Mouse (Mus musculus): ENCODE results near the gene Hus1.
A peak's percentile ranks its signal among the peaks of the same experiment; 100 is the strongest.

The Hus1 gene

DNA sequence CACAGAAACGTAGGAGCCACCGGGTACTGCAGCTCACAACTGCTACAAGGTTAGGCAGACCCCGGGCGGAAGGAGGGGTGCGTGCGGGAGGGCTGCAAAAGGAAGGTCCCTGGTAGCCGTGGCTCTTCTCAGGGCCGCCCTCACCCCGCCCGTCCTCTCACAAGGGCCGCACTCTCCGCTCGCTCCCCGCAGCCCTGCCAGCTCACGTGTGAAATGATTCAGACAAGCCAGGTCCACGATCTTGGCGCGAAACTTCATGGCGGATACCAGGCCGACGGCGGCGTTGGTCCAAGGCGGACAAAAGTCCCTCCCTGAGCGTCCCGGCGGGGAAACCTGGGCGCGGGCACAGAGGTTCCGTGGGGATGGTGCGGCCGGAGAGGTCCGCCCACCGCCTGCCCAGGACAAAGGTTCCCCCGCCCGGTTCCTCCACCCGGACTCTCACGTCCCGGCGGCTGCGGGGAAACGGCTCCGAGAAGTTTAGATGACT lies at the start of gene Hus1:
Gene Hus1 (minus strand): TSS at position 339 of the 487 bp plus-strand sequence.
- peak; percentile 90 for DNase-seq (ENCODE audit: low read depth, low spot score)

- no peak for DNase-seq (ENCODE audit: low read depth, low spot score)
Observed at GRCm38 (mm10) chr11:9060484-9060883, 49.5 kb upstream of the Hus1 start.

DNA sequence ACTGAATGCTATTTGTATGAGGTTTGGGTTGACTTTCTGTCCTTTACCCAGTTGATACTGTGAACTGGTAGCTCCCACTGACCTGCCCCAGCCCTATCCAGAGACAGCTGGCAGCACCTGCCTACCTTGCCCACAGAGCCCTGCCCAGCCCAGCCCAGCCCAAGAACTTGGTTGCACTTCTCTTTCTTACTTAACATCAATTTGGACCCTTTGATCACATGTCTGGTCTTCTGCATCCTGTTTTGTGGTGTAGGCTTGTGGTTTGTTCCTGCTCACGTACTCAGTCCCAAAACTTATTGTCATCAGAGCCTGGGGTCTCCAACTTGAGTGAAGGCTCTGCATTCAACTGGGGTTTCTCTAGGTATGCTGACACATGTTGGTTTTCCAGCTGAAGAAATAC lies 49.0 kb upstream of the Hus1 start:
- DNase-seq (ENCODE audit: low read depth, low spot score): no peak

DNA sequence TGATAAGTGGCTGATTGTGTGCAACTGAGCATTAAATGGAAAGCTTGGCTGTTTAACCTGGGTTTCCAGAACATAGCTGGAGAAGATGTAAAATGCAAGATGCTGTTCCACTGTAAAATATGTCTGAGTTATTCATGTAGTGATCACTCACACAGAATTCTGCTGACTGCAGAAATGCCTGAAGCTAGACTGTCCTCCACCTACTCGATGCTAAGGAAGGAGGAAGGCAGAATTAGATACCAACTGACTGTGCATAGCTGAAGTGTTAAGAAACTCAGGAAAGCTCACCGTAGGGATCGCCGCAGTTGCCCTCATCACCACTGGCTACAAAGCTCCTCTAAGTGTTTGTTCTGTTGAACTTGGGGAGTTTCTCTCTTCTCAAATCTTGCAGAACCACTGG lies 46.7 kb upstream of the Hus1 start:
- no peak for DNase-seq (ENCODE audit: low read depth, low spot score)

GRCm38 (mm10) chr11:9056937-9057336 lies 45.9 kb upstream of the Hus1 start:
- DNase-seq (ENCODE audit: low read depth, low spot score): no peak

- DNase-seq (ENCODE audit: low read depth, low spot score): no peak
Observed at GRCm38 (mm10) chr11:9051895-9052294, 40.9 kb upstream of the Hus1 start.

GRCm38 (mm10) chr11:9050241-9050640 lies 39.2 kb upstream of the Hus1 start:
- no peak for DNase-seq (ENCODE audit: low read depth, low spot score)

DNA sequence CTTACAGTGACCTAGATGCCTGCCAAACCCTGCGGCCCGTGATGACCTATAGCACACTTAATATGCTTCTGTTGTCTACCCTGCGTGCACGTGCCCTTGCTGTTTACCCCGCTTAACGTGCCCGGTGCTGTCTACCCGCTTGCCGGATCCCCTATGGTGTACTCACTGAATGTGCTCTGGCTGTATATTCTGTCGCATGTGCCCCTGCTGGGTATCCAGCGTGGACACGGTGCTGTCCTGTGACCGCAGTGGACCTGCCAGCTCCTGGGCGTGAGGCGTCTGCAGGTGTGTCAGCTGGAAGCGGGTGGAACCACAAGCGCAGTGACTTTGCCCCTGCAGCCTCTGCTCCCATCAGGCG lies 37.7 kb upstream of the Hus1 start, which contains the start of gene Sun3:
Gene Sun3 (minus strand): TSS at position 289 of the 358 bp plus-strand sequence.
- DNase-seq (ENCODE audit: low read depth, low spot score): no peak

- peak; percentile 97 for DNase-seq (ENCODE audit: low read depth, low spot score)
Observed at GRCm38 (mm10) chr11:9048011-9048702, 37.2 kb upstream of the Hus1 start, which contains the start of gene Gm11992. Gene Gm11992 (plus strand): TSS chr11:9048594.

DNA sequence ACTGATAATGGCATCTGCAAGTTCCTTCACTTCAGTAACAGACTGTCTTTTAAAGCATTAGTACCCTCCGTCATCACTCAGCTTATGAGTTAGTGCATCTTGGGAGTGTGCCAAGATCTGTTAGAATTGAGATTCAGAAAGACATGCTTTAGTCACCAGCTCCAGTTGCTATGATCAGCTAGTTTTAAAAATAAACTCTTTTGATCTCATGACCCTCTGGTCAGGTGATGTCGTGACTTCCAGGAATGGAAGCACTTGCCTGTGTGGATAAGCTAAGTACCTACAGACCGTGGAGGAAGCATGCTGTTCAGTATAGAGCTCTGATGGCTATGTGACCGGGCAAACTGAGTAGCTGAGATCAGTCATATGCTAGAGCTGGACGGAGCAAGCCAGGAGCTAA lies 36.1 kb upstream of the Hus1 start:
- no peak for DNase-seq (ENCODE audit: low read depth, low spot score)

DNA sequence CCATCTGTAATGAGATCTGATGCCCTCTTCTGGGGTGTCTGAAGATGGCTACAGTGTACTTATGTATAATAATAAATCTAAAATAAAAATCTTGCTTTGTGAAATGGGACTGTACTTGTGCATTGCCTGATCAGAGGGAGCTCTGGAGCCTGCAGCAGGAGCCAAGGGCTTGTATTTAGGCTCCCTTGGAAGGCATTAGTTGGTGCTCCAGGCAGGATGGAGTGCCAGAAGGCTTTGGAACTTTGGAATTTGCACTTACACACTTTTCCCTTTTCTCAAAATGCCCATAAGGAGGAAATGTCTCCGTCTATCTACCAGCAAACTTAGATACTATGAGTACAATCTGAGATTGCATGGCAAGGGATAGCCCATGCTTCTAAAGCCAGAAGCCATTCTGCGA lies 35.6 kb upstream of the Hus1 start:
- no peak for DNase-seq (ENCODE audit: low read depth, low spot score)

GRCm38 (mm10) chr11:9031530-9031929 lies 20.5 kb upstream of the Hus1 start:
- no peak for DNase-seq (ENCODE audit: low read depth, low spot score)

- no peak for DNase-seq (ENCODE audit: low read depth, low spot score)
Observed at GRCm38 (mm10) chr11:9025211-9025610, 14.2 kb upstream of the Hus1 start.

DNA sequence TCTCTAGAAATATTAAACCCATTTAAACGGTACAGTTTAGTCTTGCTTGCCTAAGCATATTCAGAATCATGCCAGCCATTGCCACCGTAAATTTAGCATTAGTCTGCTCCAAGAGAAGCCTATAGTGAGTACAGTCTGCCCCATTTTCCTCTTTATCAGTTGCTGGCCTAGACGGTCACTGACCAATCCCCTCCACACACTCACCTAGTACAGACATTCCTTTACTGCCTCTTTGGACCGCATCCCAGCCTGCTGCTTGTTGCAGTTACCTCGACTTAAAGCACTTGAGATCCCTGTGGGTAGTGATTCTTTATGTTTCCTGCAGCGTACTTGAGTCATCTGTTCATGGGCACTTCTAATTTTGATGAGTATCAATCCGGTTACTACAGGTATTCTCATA lies 13.8 kb upstream of the Hus1 start:
- DNase-seq (ENCODE audit: low read depth, low spot score): no peak

- no peak for DNase-seq (ENCODE audit: low read depth, low spot score)
Observed at GRCm38 (mm10) chr11:9020207-9020606, 9.2 kb upstream of the Hus1 start.

DNA sequence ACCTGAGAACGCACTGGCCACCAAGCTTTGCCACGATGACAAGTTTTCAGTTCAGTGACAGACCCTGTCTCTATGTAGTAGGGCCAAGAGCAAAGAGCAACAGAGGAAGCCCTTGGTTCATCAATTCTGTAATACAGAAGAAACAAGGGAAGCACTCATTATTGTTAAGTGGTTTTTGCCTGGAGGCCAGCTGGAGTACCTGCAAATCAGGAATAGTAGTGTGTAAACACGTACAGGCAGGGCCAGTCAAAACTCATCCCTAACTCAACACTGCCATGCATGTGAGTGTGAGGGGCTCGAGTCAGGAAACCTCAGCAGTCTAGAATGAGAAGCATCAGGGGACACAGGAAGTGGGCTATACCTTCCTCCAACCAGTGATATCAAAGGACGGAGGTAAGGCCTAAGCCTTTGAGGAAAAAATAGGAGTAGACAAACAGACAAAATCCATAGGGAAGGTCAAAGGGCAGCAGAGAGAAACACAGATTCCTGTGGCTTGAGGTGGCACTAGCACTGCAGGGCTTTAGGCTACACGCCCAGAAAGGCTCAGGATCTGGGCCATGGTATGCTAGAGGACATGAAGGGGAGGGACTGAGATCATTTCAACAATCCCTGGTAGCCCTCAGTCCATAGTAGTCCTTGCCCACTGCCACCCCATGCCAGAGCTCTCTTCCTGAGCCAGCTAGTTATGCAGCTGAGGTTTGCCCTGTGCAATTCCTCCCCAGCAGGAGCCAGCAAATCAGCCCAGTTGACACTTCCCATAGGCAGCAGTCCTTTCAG lies 7.7 kb upstream of the Hus1 start:
- DNase-seq (ENCODE audit: low read depth, low spot score): no peak

- DNase-seq (ENCODE audit: low read depth, low spot score): no peak
Observed at GRCm38 (mm10) chr11:9014740-9015139, 3.7 kb upstream of the Hus1 start.

GRCm38 (mm10) chr11:9011348-9011747 lies 357 bp upstream of the Hus1 start:
- no peak for DNase-seq (ENCODE audit: low read depth, low spot score)

GRCm38 (mm10) chr11:9010416-9010815 lies 575 bp downstream of the Hus1 start:
- no peak for DNase-seq (ENCODE audit: low read depth, low spot score)

GRCm38 (mm10) chr11:9008761-9009160 lies 2.2 kb downstream of the Hus1 start:
- no peak for DNase-seq (ENCODE audit: low read depth, low spot score)

GRCm38 (mm10) chr11:8988084-8988483 lies 22.9 kb downstream of the Hus1 start:
- no peak for DNase-seq (ENCODE audit: low read depth, low spot score)

- DNase-seq (ENCODE audit: low read depth, low spot score): peak; percentile 59
Observed at GRCm38 (mm10) chr11:8986058-8986457, 24.9 kb downstream of the Hus1 start.
